Mouse (Mus musculus): Measurements from ENCODE around the gene Zswim3. TPM values are rescaled to one million over a fixed set of nuclear protein-coding genes. Genes with fewer than 3 reads are reported as not detected.

The Zswim3 gene
- polyA plus RNA-seq, 1 experiment from 2014 or later = 13.3 TPM

GRCm38 (mm10) chr2:164825521-164825920 is 20.6 kb downstream of the Zswim3 start:
- no peak for ATAC-seq (ENCODE audit: low FRiP score)
- H3K9me3 ChIP-seq (ENCODE audit: control insufficient read depth, low read length) = no peaks in the 10 kb centered on the region
- H3K4me3 ChIP-seq (ENCODE audit: low read depth, low read length) = no peak overlapping the region
- H3K36me3 ChIP-seq (ENCODE audit: control insufficient read depth, insufficient read depth, low read length) = no peaks in the 10 kb centered on the region
- 95% methylated on average over 17 of the region's 17 CpGs for WGBS
- no peak overlapping the region for H3K9ac ChIP-seq (ENCODE audit: low read depth, low read length)
- no peak for DNase-seq (ENCODE audit: low spot score)
- no peak overlapping the region for H3K4me2 ChIP-seq (replicated peaks; ENCODE audit: low read depth, low read length)
- peaks cover 6% of the 10 kb centered on the region; the same call in 1 of the 2 replicates for H3K4me1 ChIP-seq (replicated peaks; ENCODE audit: control insufficient read depth, insufficient read depth, low read length)
- H3K27ac ChIP-seq (ENCODE audit: low read depth, low read length) = no peak overlapping the region
- no peaks in the 10 kb centered on the region for H3K27me3 ChIP-seq (ENCODE audit: control insufficient read depth, insufficient read depth, low read length)

GRCm38 (mm10) chr2:164827146-164827850 is 22.4 kb downstream of the Zswim3 start:
- no peaks in the 10 kb centered on the region for H3K9me3 ChIP-seq (ENCODE audit: control insufficient read depth, low read length)
- no peaks in the 10 kb centered on the region for H3K27me3 ChIP-seq (ENCODE audit: control insufficient read depth, insufficient read depth, low read length)
- 88% methylated on average over 16 of the region's 16 CpGs for WGBS
- H3K4me1 ChIP-seq (replicated peaks; ENCODE audit: control insufficient read depth, insufficient read depth, low read length) = peaks cover 5% of the 10 kb centered on the region; the same call in 1 of the 2 replicates
- no peak overlapping the region for H3K27ac ChIP-seq (ENCODE audit: low read depth, low read length)
- no peak overlapping the region for H3K4me3 ChIP-seq (ENCODE audit: low read depth, low read length)
- ATAC-seq (ENCODE audit: low FRiP score) (no peak), DNase-seq (ENCODE audit: low spot score) (no peak)
- H3K4me2 ChIP-seq (replicated peaks; ENCODE audit: low read depth, low read length) = no peak overlapping the region
- H3K36me3 ChIP-seq (ENCODE audit: control insufficient read depth, insufficient read depth, low read length) = no peaks in the 10 kb centered on the region
- no peak overlapping the region for H3K9ac ChIP-seq (ENCODE audit: low read depth, low read length)

GRCm38 (mm10) chr2:164828437-164828836 is 23.5 kb downstream of the Zswim3 start, which contains the start of gene Spata25:
Gene Spata25, minus strand, starts transcription at chr2:164828537.
- H3K4me2 ChIP-seq (replicated peaks; ENCODE audit: low read depth, low read length) = no peak within 1 kb of the TSS
- ATAC-seq (ENCODE audit: low FRiP score) (no peak), DNase-seq (ENCODE audit: low spot score) (no peak)
- no peak within 1 kb of the TSS for H3K9ac ChIP-seq (ENCODE audit: low read depth, low read length)
- no peaks in the 10 kb centered on the region for H3K36me3 ChIP-seq (ENCODE audit: control insufficient read depth, insufficient read depth, low read length)
- peaks cover 4% of the 10 kb centered on the region; the same call in 1 of the 2 replicates for H3K4me1 ChIP-seq (replicated peaks; ENCODE audit: control insufficient read depth, insufficient read depth, low read length)
- H3K27me3 ChIP-seq (ENCODE audit: control insufficient read depth, insufficient read depth, low read length) = no peaks in the 10 kb centered on the region
- H3K27ac ChIP-seq (ENCODE audit: low read depth, low read length) = no peak within 1 kb of the TSS
- H3K9me3 ChIP-seq (ENCODE audit: control insufficient read depth, low read length) = no peaks in the 10 kb centered on the region
- WGBS = 92% methylated on average over 6 of the region's 6 CpGs
- H3K4me3 ChIP-seq (ENCODE audit: low read depth, low read length) = no peak within 1 kb of the TSS

- DNase-seq (ENCODE audit: low spot score) (no peak), ATAC-seq (ENCODE audit: low FRiP score) (no peak)
- Histone ChIP-seq H3K4me2 (replicated peaks; ENCODE audit: low read depth, low read length) (no peak overlapping the region), H3K9ac (ENCODE audit: low read depth, low read length) (no peak overlapping the region), H3K4me1 (replicated peaks; ENCODE audit: control insufficient read depth, insufficient read depth, low read length) (no peaks in the 10 kb centered on the region), H3K9me3 (ENCODE audit: control insufficient read depth, low read length) (no peaks in the 10 kb centered on the region), H3K4me3 (ENCODE audit: low read depth, low read length) (no peak overlapping the region), H3K36me3 (ENCODE audit: control insufficient read depth, insufficient read depth, low read length) (no peaks in the 10 kb centered on the region), H3K27me3 (ENCODE audit: control insufficient read depth, insufficient read depth, low read length) (no peaks in the 10 kb centered on the region), H3K27ac (ENCODE audit: low read depth, low read length) (no peak overlapping the region)
- 94% methylated on average over 1 of the region's 1 CpGs for WGBS
Observed at GRCm38 (mm10) chr2:164829090-164829489, 24.2 kb downstream of the Zswim3 start.

- WGBS = 89% methylated on average over 10 of the region's 10 CpGs
- no peaks in the 10 kb centered on the region for H3K36me3 ChIP-seq (ENCODE audit: control insufficient read depth, insufficient read depth, low read length)
- H3K9ac ChIP-seq (ENCODE audit: low read depth, low read length) = no peak overlapping the region
- H3K4me3 ChIP-seq (ENCODE audit: low read depth, low read length) = no peak overlapping the region
- ATAC-seq (ENCODE audit: low FRiP score) (no peak), DNase-seq (ENCODE audit: low spot score) (no peak)
- no peaks in the 10 kb centered on the region for H3K9me3 ChIP-seq (ENCODE audit: control insufficient read depth, low read length)
- H3K27me3 ChIP-seq (ENCODE audit: control insufficient read depth, insufficient read depth, low read length) = no peaks in the 10 kb centered on the region
- 0 out of 2 replicates have a peak, but pooled peaks cover 4% of the 10 kb centered on the region for H3K4me1 ChIP-seq (replicated peaks; ENCODE audit: control insufficient read depth, insufficient read depth, low read length)
- no peak overlapping the region for H3K27ac ChIP-seq (ENCODE audit: low read depth, low read length)
- no peak overlapping the region for H3K4me2 ChIP-seq (replicated peaks; ENCODE audit: low read depth, low read length)
Observed at GRCm38 (mm10) chr2:164831029-164831428, 26.1 kb downstream of the Zswim3 start.

- Histone ChIP-seq H3K4me2 (replicated peaks; ENCODE audit: low read depth, low read length) (peak overlapping the region; percentile 98), H3K9me3 (ENCODE audit: control insufficient read depth, low read length) (no peaks in the 10 kb centered on the region), H3K9ac (ENCODE audit: low read depth, low read length) (peak overlapping the region; percentile 7; the same call in 1 of the 2 replicates), H3K4me1 (replicated peaks; ENCODE audit: control insufficient read depth, insufficient read depth, low read length) (0 out of 2 replicates have a peak, but pooled peaks cover 4% of the 10 kb centered on the region), H3K27me3 (ENCODE audit: control insufficient read depth, insufficient read depth, low read length) (no peaks in the 10 kb centered on the region), H3K27ac (ENCODE audit: low read depth, low read length) (no peak overlapping the region), H3K36me3 (ENCODE audit: control insufficient read depth, insufficient read depth, low read length) (no peaks in the 10 kb centered on the region), H3K4me3 (ENCODE audit: low read depth, low read length) (peak overlapping the region; percentile 50)
- DNase-seq (ENCODE audit: low spot score) = no peak
- WGBS = 70% methylated on average over 16 of the region's 16 CpGs
- ATAC-seq (ENCODE audit: low FRiP score) = no peak; the same call in 1 of the 2 replicates
Observed at GRCm38 (mm10) chr2:164832032-164832747, 27.3 kb downstream of the Zswim3 start.

- Histone ChIP-seq H3K36me3 (ENCODE audit: control insufficient read depth, insufficient read depth, low read length) (no peaks in the 10 kb centered on the region), H3K4me2 (replicated peaks; ENCODE audit: low read depth, low read length) (peak within 1 kb of the TSS; percentile 98), H3K27ac (ENCODE audit: low read depth, low read length) (peak within 1 kb of the TSS; percentile 58), H3K9me3 (ENCODE audit: control insufficient read depth, low read length) (no peaks in the 10 kb centered on the region), H3K9ac (ENCODE audit: low read depth, low read length) (peak within 1 kb of the TSS; percentile 72), H3K27me3 (ENCODE audit: control insufficient read depth, insufficient read depth, low read length) (no peaks in the 10 kb centered on the region), H3K4me1 (replicated peaks; ENCODE audit: control insufficient read depth, insufficient read depth, low read length) (0 out of 2 replicates have a peak, but pooled peaks cover 4% of the 10 kb centered on the region), H3K4me3 (ENCODE audit: low read depth, low read length) (peak within 1 kb of the TSS; percentile 50)
- DNase-seq (ENCODE audit: low spot score) (peak; percentile 79), ATAC-seq (ENCODE audit: low FRiP score) (peak; percentile 62)
- WGBS = 2% methylated on average over 35 of the region's 35 CpGs
Observed at GRCm38 (mm10) chr2:164832748-164833301, 27.9 kb downstream of the Zswim3 start, which contains the start of gene Ctsa. Gene Ctsa, plus strand, starts transcription at chr2:164832873.

- ATAC-seq (ENCODE audit: low FRiP score) (peak; percentile 68), DNase-seq (ENCODE audit: low spot score) (peak; percentile 95)
- 0 out of 2 replicates have a peak, but pooled peaks cover 4% of the 10 kb centered on the region for H3K4me1 ChIP-seq (replicated peaks; ENCODE audit: control insufficient read depth, insufficient read depth, low read length)
- H3K9ac ChIP-seq (ENCODE audit: low read depth, low read length) = peak within 1 kb of the TSS; percentile 72
- peak within 1 kb of the TSS; percentile 58 for H3K27ac ChIP-seq (ENCODE audit: low read depth, low read length)
- WGBS = 0% methylated on average over 30 of the region's 31 CpGs
- H3K4me2 ChIP-seq (replicated peaks; ENCODE audit: low read depth, low read length) = peak within 1 kb of the TSS; percentile 98
- H3K27me3 ChIP-seq (ENCODE audit: control insufficient read depth, insufficient read depth, low read length) = no peaks in the 10 kb centered on the region
- H3K36me3 ChIP-seq (ENCODE audit: control insufficient read depth, insufficient read depth, low read length) = no peaks in the 10 kb centered on the region
- H3K4me3 ChIP-seq (ENCODE audit: low read depth, low read length) = peak within 1 kb of the TSS; percentile 50
- H3K9me3 ChIP-seq (ENCODE audit: control insufficient read depth, low read length) = no peaks in the 10 kb centered on the region
Observed at GRCm38 (mm10) chr2:164833314-164833959, 28.5 kb downstream of the Zswim3 start, which contains the start of gene Neurl2. Gene Neurl2, minus strand, starts transcription at chr2:164833456.
